Mouse (Mus musculus): ENCODE data around the gene Eef1a1.

DNA sequence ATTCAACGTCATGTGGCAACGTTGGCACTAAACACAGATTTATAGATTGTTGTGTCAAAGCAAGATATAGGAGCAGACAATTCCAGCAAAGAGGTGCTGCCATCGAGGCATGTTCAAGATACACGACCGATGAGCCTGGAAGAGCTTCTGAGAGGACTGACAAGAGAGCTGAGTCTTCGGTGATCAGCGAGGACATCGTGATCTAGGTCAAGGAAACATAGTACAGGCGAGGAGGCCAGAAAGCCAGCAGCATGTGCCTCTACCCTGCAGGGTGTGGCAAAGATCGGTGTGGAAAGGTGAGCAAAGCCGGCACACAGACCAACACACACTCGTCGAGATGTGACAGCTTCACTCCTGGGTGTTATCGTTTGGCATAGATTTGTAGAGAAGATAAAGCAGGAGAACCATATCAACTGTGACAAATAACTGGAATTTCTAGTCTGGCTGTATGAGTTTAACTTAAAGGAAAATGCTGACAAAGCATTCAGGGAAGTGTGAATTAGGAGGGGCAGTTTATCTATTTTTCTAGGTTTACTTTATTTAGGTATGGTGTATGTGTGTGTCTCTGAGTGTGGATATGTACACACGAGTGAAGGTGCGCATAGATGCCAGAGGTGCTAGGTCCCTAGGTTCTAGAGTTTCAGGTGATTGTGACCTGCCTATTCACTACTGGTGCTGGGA is 19.3 kb upstream of the Eef1a1 start:
- no peak for TF ChIP-seq CTCF (IDR thresholded peaks at IDR 0.05; ENCODE audit: control insufficient read depth, insufficient read depth, low read length)
- TF ChIP-seq POLR2A (IDR thresholded peaks at IDR 0.05; ENCODE audit: borderline replicate concordance, control insufficient read depth, low read depth, low read length): no peak

All from bone marrow, adult 2 months (tissue).